ENCODE assay signal across 14 mouse cellular contexts in genomic region chr11:121414762-121415161, GRCm38 (mm10). TPM values are rescaled to one million over a fixed set of nuclear protein-coding genes. Genes with fewer than 3 reads are reported as not detected.
"Had no signal": no experiment of that assay in that cellular context is flagged by ENCODE, and none has a peak within 500 bp of the region (broad histone marks: within the 10 kb centered on the region; RNA-seq: fewer than 3 reads in every experiment).

No protein-coding gene starts in this region.

- H3K36me3 ChIP-seq: midbrain, embryonic 13.5 days; midbrain, embryonic 15.5 days; neural tube, embryonic 13.5 days; neural tube, embryonic 15.5 days; stomach, embryonic 15.5 days had no signal

- H3K4me2 ChIP-seq: lung, embryonic 14.5 days; midbrain, embryonic 11.5 days; midbrain, embryonic 13.5 days; midbrain, embryonic 15.5 days; neural tube, embryonic 13.5 days; neural tube, embryonic 15.5 days; stomach, embryonic 15.5 days had no signal

- H3K27ac ChIP-seq: midbrain, embryonic 13.5 days; midbrain, embryonic 15.5 days; neural tube, embryonic 13.5 days; neural tube, embryonic 15.5 days; stomach, embryonic 15.5 days; stomach, postnatal 0 days had no signal

- H3K4me3 ChIP-seq: midbrain, embryonic 13.5 days; midbrain, embryonic 15.5 days; neural tube, embryonic 13.5 days; neural tube, embryonic 15.5 days; stomach, embryonic 15.5 days had no signal

- H3K27me3 ChIP-seq: midbrain, embryonic 13.5 days; midbrain, embryonic 15.5 days; neural tube, embryonic 13.5 days; neural tube, embryonic 15.5 days; stomach, embryonic 15.5 days had no signal

- DNase-seq: right cerebral cortex, postnatal 14 days; thymus, adult 2 months; thymus, postnatal 25 days; thymus, postnatal 4 days had no signal

- H3K4me1 ChIP-seq: midbrain, embryonic 13.5 days; midbrain, embryonic 15.5 days; neural tube, embryonic 13.5 days; neural tube, embryonic 15.5 days; stomach, embryonic 15.5 days had no signal

- H3K9me3 ChIP-seq: midbrain, embryonic 13.5 days; midbrain, embryonic 15.5 days; neural tube, embryonic 13.5 days; neural tube, embryonic 15.5 days; stomach, embryonic 15.5 days had no signal

RNA-seq across cellular contexts. Expression of gene Fn3k, which starts 20.0 kb away (rescaled TPM):
- total RNA-seq: monocyte, adult 5-6 weeks had no signal

RNA-seq across cellular contexts. Expression of gene Rab40b, which starts 26.7 kb away (rescaled TPM):
- total RNA-seq: megakaryocyte, adult 5-6 weeks; monocyte, adult 5-6 weeks had no signal
